Mouse (Mus musculus) liver, embryonic 16.5 days (tissue): ENCODE measurements around the gene Hlcs. TPM values are rescaled to one million over a fixed set of nuclear protein-coding genes. Genes with fewer than 3 reads are reported as not detected.

Source experiments
- ATAC-seq: fragments of 200-750 bp; cut with Nextera tagmentation; 2 replicates; pipeline ENCODE4 v1.8.0; 2017; ENCODE audit warnings: low read depth, mild to moderate bottlenecking, moderate number of reproducible peaks, moderate library complexity
- H3K27ac ChIP-seq: fragments of 300-500 bp; sonication (generic); 2 replicates; pipeline ENCODE4 v1.5.1; 2014; ENCODE audit warnings: mild to moderate bottlenecking, low read length
- H3K27me3 ChIP-seq: fragments of 300-500 bp; sonication (generic); 2 replicates; pipeline ENCODE4 v1.6.1; 2014; ENCODE audit warnings: low read depth, low read length, mixed read lengths; ENCODE audit not compliant: control insufficient read depth, insufficient read depth
- H3K36me3 ChIP-seq: fragments of 300-500 bp; sonication (generic); 2 replicates; pipeline ENCODE4 v1.6.1; 2014; ENCODE audit warnings: mild to moderate bottlenecking; ENCODE audit not compliant: control insufficient read depth, insufficient read depth
- H3K4me1 ChIP-seq: fragments of 300-500 bp; sonication (generic); 2 replicates; pipeline ENCODE4 v1.6.1; 2014; ENCODE audit warnings: low read depth, low read length, mixed read lengths; ENCODE audit not compliant: control insufficient read depth
- H3K4me2 ChIP-seq: fragments of 300-500 bp; sonication (generic); 2 replicates; pipeline ENCODE4 v1.6.1; 2014; ENCODE audit warnings: low read depth, low read length, mixed read lengths
- H3K4me3 ChIP-seq: fragments of 300-500 bp; sonication (generic); 2 replicates; pipeline ENCODE4 v1.5.1; 2014; ENCODE audit warnings: low read depth, mild to moderate bottlenecking, low read length
- H3K9ac ChIP-seq: fragments of 300-500 bp; sonication (generic); 2 replicates; pipeline ENCODE4 v1.6.1; 2014; ENCODE audit warnings: low read depth, low read length
- H3K9me3 ChIP-seq: fragments of 300-500 bp; sonication (generic); replicated peaks from 2 replicates; pipeline ENCODE4 v1.6.1; 2016; ENCODE audit warnings: low read length; ENCODE audit not compliant: control insufficient read depth
- WGBS: fragments of 180-500 bp; shearing (Covaris S2); extraction: QIAGEN DNeasy Blood & Tissue Kit; methylation state at CpG from one replicate; pipeline ENCODE4 v1.1.7; 2014; ENCODE audit not compliant: insufficient replicate concordance; 5-methylcytosine and 5-hydroxymethylcytosine counted together
- polyA plus RNA-seq: library from polyadenylated mRNA; unstranded; fragments of >200 nt; fragmentation: Nextera tagmentation; extraction: Ambion mirVana; gene quantifications from 2 replicates; pipeline ENCODE4 v1.2.1, GENCODE M21; 2015

The Hlcs gene
- polyA plus RNA-seq, 1 experiment from 2014 or later: 2.2 TPM

- no peaks in the 10 kb centered on the region; the same call in 1 of the 2 replicates for H3K4me1 ChIP-seq
- ATAC-seq: no peak
- H3K4me2 ChIP-seq: no peak overlapping the region
- WGBS: 72% methylated on average over 3 of the region's 3 CpGs
- H3K9ac ChIP-seq: no peak overlapping the region
- H3K36me3 ChIP-seq: no peaks in the 10 kb centered on the region; the same call in 1 of the 2 replicates
- H3K4me3 ChIP-seq: no peak overlapping the region
- H3K27me3 ChIP-seq: no peaks in the 10 kb centered on the region
- no peaks in the 10 kb centered on the region for H3K9me3 ChIP-seq
- H3K27ac ChIP-seq: no peak overlapping the region
These were observed 29.4 kb downstream of the Hlcs start for GRCm38 (mm10) chr16:94283972-94284371.

GRCm38 (mm10) chr16:94270826-94271225 lies 42.5 kb downstream of the Hlcs start:
- H3K4me3 ChIP-seq: no peak overlapping the region
- no peaks in the 10 kb centered on the region for H3K27me3 ChIP-seq
- no peaks in the 10 kb centered on the region for H3K9me3 ChIP-seq
- no peaks in the 10 kb centered on the region for H3K36me3 ChIP-seq
- no peak overlapping the region for H3K4me2 ChIP-seq
- no peaks in the 10 kb centered on the region; the same call in 1 of the 2 replicates for H3K4me1 ChIP-seq
- no peak overlapping the region for H3K27ac ChIP-seq
- ATAC-seq: no peak
- 67% methylated on average over 6 of the region's 6 CpGs for WGBS
- H3K9ac ChIP-seq: no peak overlapping the region

- no peak for ATAC-seq
- H3K36me3 ChIP-seq: no peaks in the 10 kb centered on the region
- WGBS: 8% methylated on average over 9 of the region's 9 CpGs
These were observed 43.7 kb downstream of the Hlcs start for GRCm38 (mm10) chr16:94269635-94270034.

GRCm38 (mm10) chr16:94268205-94268604 lies 45.2 kb downstream of the Hlcs start:
- WGBS: 71% methylated on average over 14 of the region's 14 CpGs
- Histone ChIP-seq H3K27me3 (no peaks in the 10 kb centered on the region), H3K36me3 (no peaks in the 10 kb centered on the region), H3K9ac (no peak overlapping the region), H3K4me1 (no peaks in the 10 kb centered on the region; the same call in 1 of the 2 replicates), H3K4me3 (no peak overlapping the region), H3K4me2 (no peak overlapping the region), H3K27ac (no peak overlapping the region), H3K9me3 (no peaks in the 10 kb centered on the region)
- ATAC-seq: no peak

More at GRCm38 (mm10) chr16:94269635-94270034, 43.7 kb downstream of the Hlcs start:
- no peak overlapping the region for H3K4me2 ChIP-seq
- no peak overlapping the region for H3K27ac ChIP-seq
- no peak overlapping the region for H3K9ac ChIP-seq
- no peaks in the 10 kb centered on the region for H3K9me3 ChIP-seq
- H3K27me3 ChIP-seq: no peaks in the 10 kb centered on the region
- no peaks in the 10 kb centered on the region; the same call in 1 of the 2 replicates for H3K4me1 ChIP-seq
- no peak overlapping the region for H3K4me3 ChIP-seq

GRCm38 (mm10) chr16:94264611-94265010 lies 48.8 kb downstream of the Hlcs start:
- H3K9me3 ChIP-seq: no peaks in the 10 kb centered on the region
- no peaks in the 10 kb centered on the region for H3K36me3 ChIP-seq
- no peak overlapping the region for H3K4me2 ChIP-seq
- no peak overlapping the region for H3K4me3 ChIP-seq
- H3K4me1 ChIP-seq: no peaks in the 10 kb centered on the region
- H3K9ac ChIP-seq: no peak overlapping the region
- H3K27me3 ChIP-seq: no peaks in the 10 kb centered on the region
- WGBS: 69% methylated on average over 6 of the region's 6 CpGs
- ATAC-seq: no peak
- H3K27ac ChIP-seq: no peak overlapping the region

GRCm38 (mm10) chr16:94262501-94262900 lies 50.9 kb downstream of the Hlcs start:
- Histone ChIP-seq H3K4me2 (no peak overlapping the region), H3K4me3 (no peak overlapping the region), H3K4me1 (no peaks in the 10 kb centered on the region), H3K36me3 (no peaks in the 10 kb centered on the region), H3K27ac (no peak overlapping the region), H3K9me3 (no peaks in the 10 kb centered on the region), H3K27me3 (no peaks in the 10 kb centered on the region), H3K9ac (no peak overlapping the region)
- ATAC-seq: no peak
- 76% methylated on average over 19 of the region's 19 CpGs for WGBS

- ATAC-seq: no peak
- Histone ChIP-seq H3K27me3 (no peaks in the 10 kb centered on the region), H3K4me1 (no peaks in the 10 kb centered on the region), H3K9ac (no peak overlapping the region), H3K9me3 (no peaks in the 10 kb centered on the region), H3K4me3 (no peak overlapping the region), H3K4me2 (no peak overlapping the region), H3K36me3 (no peaks in the 10 kb centered on the region), H3K27ac (no peak overlapping the region)
- 79% methylated on average over 19 of the region's 19 CpGs for WGBS
These were observed 52.3 kb downstream of the Hlcs start for GRCm38 (mm10) chr16:94260938-94261630.

GRCm38 (mm10) chr16:94258366-94259310 lies 54.7 kb downstream of the Hlcs start:
- ATAC-seq: no peak
- Histone ChIP-seq H3K9ac (no peak overlapping the region), H3K4me2 (no peak overlapping the region), H3K36me3 (no peaks in the 10 kb centered on the region), H3K27me3 (no peaks in the 10 kb centered on the region), H3K4me3 (no peak overlapping the region), H3K4me1 (no peaks in the 10 kb centered on the region), H3K9me3 (no peaks in the 10 kb centered on the region), H3K27ac (no peak overlapping the region)
- 60% methylated on average over 14 of the region's 14 CpGs for WGBS

- H3K27me3 ChIP-seq: no peaks in the 10 kb centered on the region
- ATAC-seq: no peak
- no peak overlapping the region for H3K9ac ChIP-seq
- H3K9me3 ChIP-seq: no peaks in the 10 kb centered on the region
- no peak overlapping the region for H3K4me3 ChIP-seq
- H3K4me2 ChIP-seq: no peak overlapping the region
- 65% methylated on average over 4 of the region's 4 CpGs for WGBS
- no peaks in the 10 kb centered on the region for H3K4me1 ChIP-seq
- no peak overlapping the region for H3K27ac ChIP-seq
- no peaks in the 10 kb centered on the region for H3K36me3 ChIP-seq
These were observed 57.8 kb downstream of the Hlcs start for GRCm38 (mm10) chr16:94255592-94255991.
